Mouse (Mus musculus) liver, embryonic 13.5 days (tissue): ENCODE results near the gene Nsmf. TPM values are rescaled to one million over a fixed set of nuclear protein-coding genes. Genes with fewer than 3 reads are reported as not detected.

ENCODE experiments used
- ATAC-seq: fragments of 200-750 bp; cut with Nextera tagmentation; 2 replicates; pipeline ENCODE4 v1.8.0; 2017; ENCODE audit warnings: low read depth, mild to moderate bottlenecking, moderate number of reproducible peaks, moderate library complexity
- DNase-seq: peaks from one replicate; pipeline ENCODE4 v3.0.0; 2022
- H3K27ac ChIP-seq: fragments of 300-500 bp; sonication (generic); 2 replicates; pipeline ENCODE4 v1.5.1; 2015; ENCODE audit warnings: moderate library complexity, mild to moderate bottlenecking, inconsistent platforms
- H3K27me3 ChIP-seq: fragments of 300-500 bp; sonication (generic); 2 replicates; pipeline ENCODE4 v1.6.1; 2015; ENCODE audit warnings: mild to moderate bottlenecking, inconsistent platforms
- H3K36me3 ChIP-seq: fragments of 300-500 bp; sonication (generic); 2 replicates; pipeline ENCODE4 v1.6.1; 2015; ENCODE audit warnings: mild to moderate bottlenecking, inconsistent platforms
- H3K4me1 ChIP-seq: fragments of 300-500 bp; sonication (generic); replicated peaks from 2 replicates; pipeline ENCODE4 v1.6.1; 2015; ENCODE audit warnings: inconsistent platforms
- H3K4me2 ChIP-seq: fragments of 300-500 bp; sonication (generic); 2 replicates; pipeline ENCODE4 v1.6.1; 2015; ENCODE audit warnings: inconsistent platforms, mild to moderate bottlenecking, moderate library complexity
- H3K4me3 ChIP-seq: fragments of 300-500 bp; sonication (generic); replicated peaks from 2 replicates; pipeline ENCODE4 v1.5.1; 2015; ENCODE audit warnings: mild to moderate bottlenecking, inconsistent platforms
- H3K9ac ChIP-seq: fragments of 300-500 bp; sonication (generic); 2 replicates; pipeline ENCODE4 v1.6.1; 2015; ENCODE audit warnings: mild to moderate bottlenecking, inconsistent platforms
- H3K9me3 ChIP-seq: fragments of 300-500 bp; sonication (generic); replicated peaks from 2 replicates; pipeline ENCODE4 v1.6.1; 2016; ENCODE audit warnings: inconsistent platforms
- WGBS: fragments of 180-500 bp; shearing (Covaris S2); methylation state at CpG from one replicate; pipeline ENCODE4 v1.1.7; 2015; ENCODE audit not compliant: insufficient replicate concordance; 5-methylcytosine and 5-hydroxymethylcytosine counted together
- microRNA-seq: library from miRNA; unstranded; fragments of <30 nt; microRNA quantifications from one replicate; pipeline ENCODE4, GENCODE M21; 2016
- polyA plus RNA-seq: library from polyadenylated mRNA; unstranded; fragments of >200 nt; fragmentation: Nextera tagmentation; extraction: Ambion mirVana; gene quantifications from 2 replicates; pipeline ENCODE4 v1.2.1, GENCODE M21; 2015

The Nsmf gene
- polyA plus RNA-seq, 1 experiment from 2014 or later: 8.0 TPM

- Histone ChIP-seq H3K4me3 (no peak overlapping the region), H3K9ac (peak overlapping the region; percentile 28; the same call in 1 of the 2 replicates), H3K36me3 (no peaks in the 10 kb centered on the region), H3K27ac (peak overlapping the region; percentile 76), H3K4me2 (no peak overlapping the region), H3K4me1 (peaks cover 70% of the 10 kb centered on the region), H3K9me3 (no peaks in the 10 kb centered on the region), H3K27me3 (no peaks in the 10 kb centered on the region)
- DNase-seq (no peak), ATAC-seq (no peak)
These were observed 56.5 kb downstream of the Nsmf start for GRCm38 (mm10) chr2:25110505-25111183.

- H3K36me3 ChIP-seq: no peaks in the 10 kb centered on the region
- ATAC-seq: peak; percentile 78
- H3K4me1 ChIP-seq: peaks cover 70% of the 10 kb centered on the region
- H3K9me3 ChIP-seq: no peaks in the 10 kb centered on the region
- 10% methylated on average over 9 of the region's 9 CpGs for WGBS
- peak; percentile 56 for DNase-seq
- H3K4me3 ChIP-seq: no peak overlapping the region
- H3K9ac ChIP-seq: peak overlapping the region; percentile 28; the same call in 1 of the 2 replicates
- no peak overlapping the region; the same call in 1 of the 2 replicates for H3K4me2 ChIP-seq
- peak overlapping the region; percentile 76 for H3K27ac ChIP-seq
- H3K27me3 ChIP-seq: no peaks in the 10 kb centered on the region
These were observed 57.1 kb downstream of the Nsmf start for GRCm38 (mm10) chr2:25111184-25111791.

Small RNA genes lying within 50 kb of the gene (microRNA-seq; reads per million reads assigned to microRNA genes)
- gene Gm24328: not detected
- gene Mir7664: not detected

Other genes starting within 250 kb of the Nsmf start
- 19.0 and 22.1 TPM in 2 replicates for gene Ehmt1, start 134.7 kb upstream of the Nsmf start, polyA plus RNA-seq
- 16.6 and 16.8 TPM in 2 replicates for gene Arrdc1, start 119.1 kb upstream of the Nsmf start, polyA plus RNA-seq
- gene Zmynd19, start 104.6 kb upstream of the Nsmf start, polyA plus RNA-seq: 14.3 and 15.3 TPM in 2 replicates
- 10.1 and 11.7 TPM in 2 replicates for gene Dph7, start 92.0 kb upstream of the Nsmf start, polyA plus RNA-seq
- gene Mrpl41, start 79.3 kb upstream of the Nsmf start, polyA plus RNA-seq: 110 and 123 TPM in 2 replicates
- 12.0 and 12.8 TPM in 2 replicates for gene Pnpla7, start 78.3 kb upstream of the Nsmf start, polyA plus RNA-seq
- gene Entpd8, start 25.9 kb downstream of the Nsmf start, polyA plus RNA-seq: 1.6 and 2.2 TPM in 2 replicates
- 1.1 and 1.6 TPM in 2 replicates for gene Noxa1, start 40.8 kb downstream of the Nsmf start, polyA plus RNA-seq
- 2.5 and 2.6 TPM in 2 replicates for gene Nrarp, start 126.4 kb downstream of the Nsmf start, polyA plus RNA-seq
- 5.5 and 6.0 TPM in 2 replicates for gene Tor4a, start 142.5 kb downstream of the Nsmf start, polyA plus RNA-seq
- 42.8 and 43.3 TPM in 2 replicates for gene Nelfb, start 157.1 kb downstream of the Nsmf start, polyA plus RNA-seq
- gene Stpg3, start 160.3 kb downstream of the Nsmf start, polyA plus RNA-seq: not detected in 2 replicates
- gene Fam166a, start 164.4 kb downstream of the Nsmf start, polyA plus RNA-seq: not detected in 2 replicates
- gene Tubb4b, start 170.3 kb downstream of the Nsmf start, polyA plus RNA-seq: 835 and 850 TPM in 2 replicates
- gene Slc34a3, start 180.0 kb downstream of the Nsmf start, polyA plus RNA-seq: not detected in 2 replicates
- gene Rnf224, start 182.4 kb downstream of the Nsmf start, polyA plus RNA-seq: not detected in 2 replicates
- 0.60 and 0.74 TPM in 2 replicates for gene Rnf208, start 187.9 kb downstream of the Nsmf start, polyA plus RNA-seq
- gene Cysrt1, start 188.1 kb downstream of the Nsmf start, polyA plus RNA-seq: not detected in 2 replicates
- 2.1 and 2.7 TPM in 2 replicates for gene AL732309.1, start 192.5 kb downstream of the Nsmf start, polyA plus RNA-seq
- 13.5 and 14.7 TPM in 2 replicates for gene Tmem203, start 201.1 kb downstream of the Nsmf start, polyA plus RNA-seq
- gene Tprn, start 208.3 kb downstream of the Nsmf start, polyA plus RNA-seq: 5.6 and 6.1 TPM in 2 replicates
- gene Ssna1, start 218.1 kb downstream of the Nsmf start, polyA plus RNA-seq: 158 and 162 TPM in 2 replicates
- 50.5 and 51.0 TPM in 2 replicates for gene Anapc2, start 218.1 kb downstream of the Nsmf start, polyA plus RNA-seq
- gene Tmem210, start 233.8 kb downstream of the Nsmf start, polyA plus RNA-seq: not detected in 2 replicates
- gene Lrrc26, start 235.6 kb downstream of the Nsmf start, polyA plus RNA-seq: not detected in 2 replicates